Mouse (Mus musculus) c-Kit-positive CD71-negative TER-119-negative erythroid progenitor cells, embryonic 14.5 days (primary cell): ENCODE results near the gene Abcg4.
"Not testable (repeated sequence)": the region's sequence is repeated elsewhere in the genome, so short reads cannot be mapped to it uniquely, and the experiment has no call there.

Experiments
- DNase-seq: peaks from one replicate; pipeline ENCODE4 v3.0.0-alpha.2; 2013; ENCODE audit warnings: low read depth

Gene Abcg4

DNA sequence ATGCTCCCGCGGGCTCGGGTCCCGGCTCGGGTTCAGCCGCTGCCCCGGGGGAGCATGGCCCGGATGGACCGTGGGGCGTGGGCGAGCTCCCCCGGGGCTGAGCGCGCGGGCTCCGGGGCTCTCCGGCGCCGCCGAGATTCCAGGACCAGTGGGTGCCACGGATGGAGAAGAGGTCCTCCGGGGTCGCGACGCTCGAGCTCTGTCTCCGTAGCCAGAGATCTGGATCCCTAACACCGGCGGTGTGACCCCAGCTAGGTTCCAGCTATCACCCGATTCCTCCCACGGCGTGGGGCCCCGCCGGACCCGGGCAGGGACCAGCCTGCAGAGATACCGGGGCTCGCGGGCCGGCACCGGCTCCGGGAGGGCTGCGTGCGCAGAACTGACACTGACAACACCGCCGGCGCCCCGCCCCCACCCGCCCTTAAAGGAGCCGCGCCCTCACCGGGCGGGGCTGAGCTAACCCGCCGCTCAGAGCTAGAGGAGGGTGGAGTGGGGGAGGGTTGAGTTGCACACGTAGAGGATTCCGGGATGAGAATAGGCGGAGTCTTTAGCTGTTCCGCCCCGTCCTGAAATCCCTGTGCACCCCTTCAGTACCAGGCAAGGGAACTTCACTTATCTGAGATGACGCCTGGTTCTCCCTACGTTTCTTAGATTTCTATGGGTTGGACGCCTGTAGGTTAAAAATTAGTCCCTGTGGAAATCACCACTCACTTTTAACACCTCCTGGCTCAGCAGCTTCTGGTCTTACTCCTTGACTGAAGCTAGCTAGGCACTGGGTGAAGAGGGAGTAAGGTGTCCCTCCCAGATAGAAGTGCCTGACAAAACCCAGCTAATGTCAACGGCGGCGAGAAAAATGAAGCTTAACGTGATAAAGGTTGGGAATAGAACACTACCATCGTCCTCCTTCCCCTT, 31.7 kb upstream of the Abcg4 start, which contains the start of gene C2cd2l:
C2cd2l (minus strand) TSS at position 399 of the 912 bp plus-strand sequence.
- peak; percentile 82 for DNase-seq

DNA sequence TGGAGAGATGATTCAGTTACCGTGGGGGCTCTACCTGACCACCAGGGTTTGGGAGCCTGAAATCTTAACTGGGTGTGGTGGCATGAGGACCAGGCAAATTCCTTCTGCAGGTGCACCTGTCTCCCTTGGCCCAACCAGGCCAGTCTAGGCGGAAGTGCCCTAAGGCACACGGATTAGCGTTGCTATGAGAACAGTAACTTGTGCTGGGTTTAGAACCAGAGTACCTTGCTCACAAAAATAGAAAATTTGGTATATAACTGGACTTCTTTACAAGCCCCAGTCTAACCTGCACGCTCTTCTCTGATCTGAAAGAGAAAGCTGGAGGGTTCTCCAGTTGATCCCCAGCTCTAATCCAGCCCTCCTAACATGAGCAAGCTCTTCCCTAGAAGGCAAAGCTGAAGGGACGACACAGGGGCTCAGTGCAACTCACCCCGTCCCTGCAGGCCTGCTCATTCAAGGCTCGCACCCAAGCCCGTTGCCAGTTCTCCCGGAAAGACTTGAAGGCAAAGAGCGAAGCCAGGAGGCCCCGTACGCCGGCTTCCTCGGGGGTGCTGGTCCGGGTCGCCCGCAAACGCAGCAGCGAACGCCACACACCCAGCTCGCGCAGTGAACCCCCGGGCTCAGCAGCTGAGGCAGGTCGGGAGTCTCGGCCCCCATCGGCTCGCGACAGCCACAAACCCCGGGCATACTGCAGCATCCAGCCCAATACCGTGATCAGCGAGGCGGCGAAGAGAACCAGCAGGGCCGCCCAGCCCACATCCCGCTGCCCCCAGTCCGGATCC, 30.9 kb upstream of the Abcg4 start:
- no peak for DNase-seq

DNA sequence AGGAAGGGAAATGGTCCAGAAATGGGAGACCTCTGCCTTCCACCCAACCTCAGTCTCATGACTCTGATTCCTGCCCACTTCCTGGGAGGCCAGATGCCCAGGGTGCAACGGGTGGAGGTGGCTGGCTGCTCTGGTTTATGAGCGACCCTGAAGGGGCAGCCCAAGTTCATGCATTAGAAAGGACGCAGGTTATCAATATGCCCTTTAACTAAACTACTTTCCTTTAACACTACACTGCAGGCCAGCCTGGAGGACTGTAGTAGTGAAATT, 30.3 kb upstream of the Abcg4 start:
- DNase-seq: no peak

DNA sequence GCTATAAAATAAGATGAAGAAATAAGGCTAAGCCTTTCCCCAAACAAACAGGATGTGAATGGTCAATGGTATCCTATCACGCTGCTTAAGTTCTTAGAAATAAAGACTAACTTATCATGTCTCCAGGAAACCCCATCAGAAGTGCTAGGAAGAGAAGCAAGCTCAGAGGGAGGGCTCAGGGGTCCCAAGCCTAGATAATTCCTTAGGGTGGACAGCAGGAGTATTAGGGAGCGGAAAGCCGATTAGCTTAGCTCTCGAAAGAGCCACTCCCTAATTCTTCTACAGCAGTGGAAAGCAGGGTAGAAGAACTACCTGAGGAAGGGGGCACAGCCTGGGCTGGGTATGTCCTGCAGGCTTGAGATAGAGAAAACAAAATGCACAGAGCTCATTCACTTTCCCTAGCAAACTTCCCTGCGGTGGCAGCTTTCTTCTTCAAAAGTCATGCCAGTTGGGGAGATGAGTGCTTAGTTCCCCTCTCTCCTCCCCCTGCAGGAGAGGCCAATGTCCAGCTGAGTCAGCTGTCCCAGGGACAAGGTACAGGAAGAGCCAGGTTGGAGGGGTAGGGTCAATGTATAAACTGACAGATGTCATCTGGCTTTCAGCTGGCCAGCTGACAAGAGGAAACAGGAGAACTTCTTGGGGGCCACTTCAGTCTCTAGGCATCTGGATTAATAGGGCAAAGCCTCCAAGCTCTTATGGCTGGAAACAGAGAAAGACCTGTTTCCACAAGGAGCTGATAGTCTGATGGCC, 29.8 kb upstream of the Abcg4 start:
- DNase-seq: no peak

DNA sequence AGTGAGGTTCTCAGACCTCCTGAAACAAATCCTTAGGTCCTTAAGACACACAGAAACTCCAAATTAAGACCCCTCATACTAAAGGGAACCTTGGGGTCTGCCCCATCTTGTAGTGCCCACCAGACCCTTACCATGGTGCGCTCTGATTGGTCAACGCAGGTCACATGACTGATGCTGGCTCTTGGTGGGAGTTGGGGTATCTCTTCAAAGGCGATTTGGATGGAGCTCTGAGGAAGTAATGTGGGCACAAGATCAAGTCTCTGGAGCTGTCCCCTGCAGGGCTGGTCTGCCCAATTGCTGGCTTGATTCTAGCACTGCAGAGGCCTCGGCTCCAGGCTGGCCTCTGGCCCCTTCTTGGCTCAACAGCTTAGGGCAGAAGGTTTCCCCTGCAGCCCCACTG, 29.0 kb upstream of the Abcg4 start:
- DNase-seq: no peak

DNA sequence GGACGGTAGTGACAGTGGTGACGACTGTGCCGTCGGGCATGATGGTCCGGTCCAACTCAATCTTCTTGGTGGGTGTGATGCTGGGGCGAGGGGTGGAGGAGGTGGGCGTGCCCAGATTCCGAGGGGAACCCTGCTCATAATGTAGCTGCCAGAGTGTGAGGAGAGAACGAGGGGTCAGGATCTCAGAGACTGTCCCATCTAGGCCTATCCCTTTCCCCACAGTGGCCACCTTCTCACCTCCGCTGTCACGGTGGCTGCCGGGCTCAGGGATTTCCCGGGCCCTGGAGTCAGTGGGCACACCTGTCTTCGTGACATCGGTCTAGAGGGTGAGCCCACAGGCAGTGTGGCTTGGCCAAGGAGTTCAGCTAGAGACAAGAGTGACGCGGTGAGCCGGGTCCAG, 26.5 kb upstream of the Abcg4 start:
- DNase-seq: no peak

DNA sequence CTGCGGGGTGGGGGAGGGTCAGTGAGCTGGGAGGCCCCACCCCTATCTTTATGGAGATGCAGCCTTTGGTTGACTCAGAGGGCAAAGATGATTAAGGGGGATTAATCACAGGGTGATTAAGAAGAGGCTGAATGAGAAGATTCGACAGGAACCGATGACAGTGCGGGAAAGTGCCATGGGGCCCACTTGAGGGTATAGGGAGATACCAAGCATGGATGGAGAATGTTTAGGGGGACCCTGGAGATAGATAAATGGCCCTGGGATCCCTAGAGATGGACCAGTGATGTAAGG, 25.8 kb upstream of the Abcg4 start:
- DNase-seq: no peak

DNA sequence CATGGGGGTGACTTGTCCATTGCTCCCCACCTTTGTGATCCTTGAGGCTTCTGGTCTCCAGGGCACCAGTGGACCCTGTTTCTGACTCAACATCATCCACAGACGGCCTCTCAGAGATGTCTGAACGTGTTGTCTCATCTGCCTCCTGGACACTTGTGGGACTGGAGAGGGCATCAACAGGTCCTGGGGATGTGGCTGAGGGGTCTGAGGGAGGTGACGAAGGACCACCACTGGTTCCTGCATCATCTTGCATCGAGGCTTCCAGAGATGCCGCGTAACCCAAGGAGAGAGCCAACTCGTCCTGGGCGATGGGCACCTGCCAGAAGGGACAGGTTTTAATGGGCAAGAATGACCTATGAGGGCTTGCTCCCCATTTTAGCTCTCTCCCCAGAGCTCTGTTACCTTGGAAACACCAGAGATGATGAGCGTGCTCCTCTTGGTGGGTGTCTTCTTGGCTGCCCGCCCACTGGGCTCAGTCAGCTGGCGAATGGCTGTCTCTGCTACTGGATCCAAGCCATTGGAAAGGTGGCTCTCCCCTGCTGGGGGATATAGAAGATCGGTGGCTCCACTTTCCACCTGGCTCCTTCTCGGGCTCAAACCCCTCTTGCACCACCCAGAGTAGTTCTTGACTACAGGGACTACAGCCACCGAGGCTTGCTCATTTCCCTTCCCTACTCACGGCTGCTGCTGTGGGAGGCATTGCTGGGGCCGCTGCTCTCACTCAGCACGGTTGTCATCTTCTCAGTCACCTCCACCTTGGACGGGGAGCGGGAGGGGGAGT, 25.3 kb upstream of the Abcg4 start:
- DNase-seq: no peak

DNA sequence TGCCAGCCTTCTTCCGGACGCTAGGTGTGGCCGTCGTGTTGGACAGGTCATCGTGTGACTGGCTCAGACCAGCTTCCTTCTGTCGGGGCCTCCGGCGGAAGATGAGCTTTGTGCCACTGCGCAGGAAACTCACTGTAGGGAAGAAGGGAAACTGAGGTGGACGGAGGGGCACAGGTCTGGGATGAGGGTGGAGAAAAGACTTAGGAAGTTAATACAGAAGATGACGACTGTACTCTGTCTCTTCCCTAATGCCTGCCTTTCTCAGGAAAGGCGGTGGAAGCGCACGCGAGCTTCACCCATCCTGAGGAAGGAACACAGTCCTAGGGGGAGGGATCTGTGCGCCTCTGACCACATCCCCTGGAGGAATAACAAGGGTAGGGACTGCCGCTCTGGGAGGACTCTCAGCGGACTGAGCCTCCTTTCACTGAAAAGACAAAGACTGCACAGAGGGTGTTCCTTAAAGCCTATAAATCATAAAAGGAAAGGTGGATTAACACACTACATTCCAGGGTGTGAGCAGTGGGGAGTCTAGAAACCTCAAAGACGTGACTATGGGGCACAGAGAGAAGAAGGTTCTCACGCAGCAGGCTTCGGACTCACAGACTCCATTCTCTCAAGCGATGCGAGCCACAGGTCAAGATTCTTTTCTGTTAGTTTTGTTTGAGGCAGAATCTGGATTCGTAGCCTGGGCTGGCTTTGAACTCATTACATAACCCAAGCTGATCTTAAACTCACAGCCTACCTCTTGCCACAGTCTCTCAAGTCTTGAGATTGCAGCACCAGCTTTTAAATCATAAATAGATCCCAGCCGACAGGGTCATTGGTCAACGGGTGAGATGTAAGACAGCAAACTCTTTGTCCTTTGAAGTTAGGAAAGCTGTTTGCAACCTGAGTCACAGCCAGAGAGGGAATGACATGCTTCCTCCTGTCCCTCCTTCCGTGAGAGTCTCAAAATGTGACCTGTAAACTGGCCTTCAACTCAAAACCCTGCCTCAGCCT, 23.0 kb upstream of the Abcg4 start:
- no peak for DNase-seq

DNA sequence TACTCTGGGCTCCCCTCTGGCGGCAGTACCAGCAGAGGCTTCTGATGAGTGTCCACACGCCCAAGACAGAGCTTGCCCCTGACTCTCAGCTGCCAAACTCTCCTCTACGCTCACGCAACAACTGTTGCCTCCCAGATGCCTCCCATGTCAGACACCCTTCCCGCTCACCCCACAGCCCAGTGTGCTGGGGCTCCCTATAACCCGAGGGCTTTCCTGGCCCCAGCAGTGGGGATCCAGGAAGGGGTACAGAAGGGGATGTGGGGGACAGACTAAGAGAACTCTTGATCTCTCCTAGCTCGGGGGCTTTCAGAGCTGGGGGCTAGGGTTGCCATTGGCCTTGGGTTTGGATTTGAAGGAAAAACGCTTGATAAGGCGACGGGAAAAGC, 22.3 kb upstream of the Abcg4 start:
- no peak for DNase-seq

DNA sequence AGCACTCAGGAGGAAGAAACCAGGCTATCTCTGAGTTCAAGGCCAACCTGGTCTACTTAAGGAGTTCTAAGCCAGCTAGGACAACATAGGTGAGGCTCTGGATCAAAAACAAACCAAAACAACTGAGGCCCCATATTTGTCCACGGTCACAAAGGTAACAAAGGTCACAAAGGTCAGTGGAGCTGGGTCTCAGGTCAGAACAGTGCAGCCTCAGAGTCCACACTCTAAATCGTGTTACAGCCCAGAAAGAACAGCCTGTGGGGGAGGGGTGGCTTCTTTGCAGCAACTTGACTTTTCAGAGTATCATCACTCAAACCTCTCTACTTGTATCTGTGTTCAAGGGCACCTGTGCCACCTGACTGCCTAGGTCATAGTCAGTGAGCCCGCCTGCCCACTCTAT, 21.3 kb upstream of the Abcg4 start:
- no peak for DNase-seq

DNA sequence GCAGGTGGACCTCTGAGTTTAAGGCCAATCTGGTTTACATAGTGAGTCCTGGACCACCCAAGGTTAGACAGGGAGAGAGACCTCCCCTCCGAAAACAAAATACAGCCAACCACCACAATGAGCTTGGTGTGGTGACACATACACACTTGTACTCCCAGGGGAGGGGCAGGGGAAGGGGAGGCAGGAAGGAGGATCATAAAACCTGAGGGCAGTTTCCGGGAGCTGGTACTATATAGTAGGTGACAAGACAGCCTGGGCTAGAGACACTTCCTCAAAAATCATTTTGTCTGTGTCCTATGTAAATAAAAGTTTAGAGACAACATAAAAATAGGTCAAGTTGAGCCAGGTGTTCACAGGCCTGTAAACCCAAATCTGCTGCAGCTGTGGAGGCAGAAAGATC, 18.8 kb upstream of the Abcg4 start:
- no peak for DNase-seq

DNA sequence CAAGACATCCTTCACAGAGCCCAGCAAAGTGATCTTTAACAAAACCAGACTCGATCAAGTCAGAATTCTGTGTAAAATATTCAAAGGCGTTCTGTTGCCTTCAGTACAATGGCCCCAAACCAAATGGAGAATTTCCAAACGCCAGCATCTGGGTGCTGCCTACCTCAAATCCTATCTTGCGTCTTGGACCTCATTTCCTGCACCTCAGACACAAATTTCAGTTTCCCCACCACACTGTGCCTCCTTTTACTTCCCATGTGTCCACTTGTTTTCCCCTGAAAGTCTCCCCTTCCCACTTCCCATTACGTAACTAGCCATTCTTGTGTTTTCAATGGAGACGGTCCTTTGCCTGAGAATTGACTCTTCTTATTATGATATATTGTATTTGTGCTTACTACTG, 18.1 kb upstream of the Abcg4 start:
- DNase-seq: no peak

DNA sequence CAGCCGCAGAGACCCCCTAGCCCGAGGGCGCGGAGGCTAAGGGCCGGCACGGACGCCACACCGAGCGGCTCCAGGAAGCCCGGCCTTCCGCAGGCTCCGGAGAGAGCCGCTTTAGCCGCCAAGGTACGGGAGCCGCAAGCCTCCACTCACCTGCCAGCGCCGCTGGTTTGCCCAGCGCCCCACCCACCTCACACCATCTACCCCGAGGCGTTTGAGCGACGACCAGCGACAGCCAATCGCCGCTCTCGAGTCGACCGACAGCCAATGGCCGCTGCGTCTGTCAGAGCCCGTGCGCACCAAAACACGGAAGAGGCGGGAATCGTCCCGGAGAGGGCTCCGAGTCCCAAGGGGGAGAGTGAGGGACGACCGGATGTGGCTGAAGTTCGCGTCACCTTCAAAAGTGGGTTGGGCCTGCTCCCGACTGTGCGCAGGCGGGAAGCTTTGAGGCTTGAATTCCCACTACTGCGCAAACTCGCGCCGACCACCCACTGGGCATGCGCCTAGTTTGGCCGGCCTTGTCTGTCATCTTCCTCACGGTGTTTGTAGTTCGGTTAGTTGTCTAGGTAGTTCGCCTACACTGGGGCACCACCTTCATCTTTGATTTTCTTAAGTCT, 17.2 kb upstream of the Abcg4 start, which contains the start of gene Hinfp:
Hinfp (minus strand) TSS at position 206 of the 614 bp plus-strand sequence.
- peak; percentile 97 for DNase-seq

DNA sequence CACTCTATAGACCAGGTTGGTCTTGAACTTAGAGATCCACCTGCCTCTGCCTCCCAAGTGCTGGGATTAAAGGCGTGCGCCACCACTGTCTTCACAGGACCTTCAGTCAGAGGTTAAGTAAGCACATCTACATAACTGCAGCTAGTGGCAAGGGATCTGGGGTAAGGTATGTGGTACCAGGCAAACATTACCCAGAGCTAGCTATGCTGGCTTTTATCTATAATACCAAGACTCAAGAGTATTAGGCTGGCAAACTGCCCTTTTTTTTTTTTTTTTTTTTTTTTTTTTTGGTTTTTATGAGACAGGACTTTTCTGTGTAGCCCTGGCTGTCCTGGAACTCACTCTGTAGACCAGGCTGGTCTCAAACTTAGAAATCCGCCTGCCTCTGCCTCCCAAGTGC, 11.6 kb upstream of the Abcg4 start:
- not testable (repeated sequence) for DNase-seq

DNA sequence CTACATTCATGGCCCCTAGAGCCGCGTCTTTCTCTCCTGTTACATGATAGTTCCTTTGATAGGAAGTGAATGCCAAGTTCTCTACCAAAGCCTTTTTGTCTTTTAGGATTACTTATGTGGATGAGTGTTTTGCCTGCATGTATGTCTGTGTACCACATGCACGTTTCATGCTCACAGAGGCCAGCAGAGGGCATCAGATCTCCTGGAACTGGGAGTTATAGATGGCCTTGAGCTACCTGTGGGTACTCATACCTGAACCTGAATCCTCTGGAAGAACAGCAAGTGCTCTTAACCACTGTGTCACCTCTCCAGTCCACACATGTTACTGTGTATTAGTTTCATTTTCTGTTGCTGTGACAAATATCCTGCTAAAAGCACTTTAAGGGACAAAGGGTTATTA, 4.1 kb upstream of the Abcg4 start:
- DNase-seq: no peak

DNA sequence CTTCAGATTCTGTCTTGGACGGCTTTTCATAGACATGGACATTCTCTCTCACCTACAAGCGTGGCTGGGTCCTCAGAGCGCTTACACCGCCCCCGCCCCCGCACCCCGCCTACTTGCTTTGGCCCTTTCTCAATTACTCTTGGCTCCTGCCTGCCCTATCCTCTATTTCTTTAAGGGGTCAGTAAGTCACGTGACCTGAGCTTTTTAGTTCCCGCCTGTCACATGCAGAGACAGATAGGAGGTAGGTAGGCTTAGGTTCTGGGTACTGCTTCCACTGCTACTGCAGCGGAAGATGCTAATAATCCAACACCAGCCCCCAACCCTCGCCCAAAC, 510 bp upstream of the Abcg4 start:
- no peak for DNase-seq

DNA sequence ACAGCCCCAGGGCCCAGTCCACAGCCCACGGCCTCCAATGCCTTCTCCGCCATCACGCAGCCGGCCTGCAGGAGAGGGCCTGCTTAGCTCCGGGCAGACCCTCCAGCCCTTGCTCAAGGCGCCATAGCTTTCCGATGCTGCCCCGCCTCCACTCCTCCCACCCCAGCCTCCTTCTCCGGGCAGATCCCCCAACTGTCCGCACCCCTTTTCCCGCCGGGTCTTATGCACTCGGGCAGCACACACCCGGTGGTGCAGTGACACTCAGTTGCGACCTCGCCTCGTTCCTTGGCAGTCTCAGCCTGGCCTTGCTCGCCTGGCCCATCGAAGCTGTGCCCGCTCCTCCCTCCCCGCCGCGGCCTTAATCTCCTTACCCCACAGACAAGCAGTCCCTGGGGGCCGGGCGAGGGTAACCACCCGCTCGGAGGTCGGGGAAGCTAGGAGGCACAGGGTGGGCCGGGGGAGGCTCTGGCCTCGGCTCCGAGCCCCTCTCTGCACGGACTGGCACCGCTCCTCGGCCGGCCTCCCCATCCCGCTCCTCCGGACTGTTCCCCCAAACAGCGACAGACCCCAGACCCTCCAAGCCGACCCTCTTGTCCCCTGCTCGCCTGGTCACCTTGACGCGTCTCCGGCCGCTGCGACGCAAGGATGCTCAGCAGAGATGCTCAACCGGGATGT, 877 bp downstream of the Abcg4 start:
- no peak for DNase-seq

DNA sequence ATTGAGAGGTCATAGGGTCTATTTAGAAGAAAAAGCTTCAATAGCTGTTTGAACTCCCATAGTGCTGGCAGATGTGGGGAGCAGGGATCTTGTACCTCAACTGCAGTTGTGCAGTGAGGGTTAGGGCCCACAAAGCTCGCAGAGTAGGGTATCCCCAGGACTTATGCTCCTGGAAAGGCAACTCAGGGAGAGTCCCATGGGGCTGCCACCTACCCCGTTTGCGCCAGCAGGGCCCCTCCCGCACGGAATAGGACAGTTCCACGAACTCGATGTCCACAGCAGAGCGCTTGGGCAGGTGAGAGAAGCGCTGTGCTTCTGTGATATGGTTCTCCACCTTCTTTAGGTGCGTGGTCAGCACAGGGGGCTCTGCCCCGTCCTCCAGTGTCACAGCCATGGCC, 1.4 kb downstream of the Abcg4 start:
- no peak for DNase-seq

DNA sequence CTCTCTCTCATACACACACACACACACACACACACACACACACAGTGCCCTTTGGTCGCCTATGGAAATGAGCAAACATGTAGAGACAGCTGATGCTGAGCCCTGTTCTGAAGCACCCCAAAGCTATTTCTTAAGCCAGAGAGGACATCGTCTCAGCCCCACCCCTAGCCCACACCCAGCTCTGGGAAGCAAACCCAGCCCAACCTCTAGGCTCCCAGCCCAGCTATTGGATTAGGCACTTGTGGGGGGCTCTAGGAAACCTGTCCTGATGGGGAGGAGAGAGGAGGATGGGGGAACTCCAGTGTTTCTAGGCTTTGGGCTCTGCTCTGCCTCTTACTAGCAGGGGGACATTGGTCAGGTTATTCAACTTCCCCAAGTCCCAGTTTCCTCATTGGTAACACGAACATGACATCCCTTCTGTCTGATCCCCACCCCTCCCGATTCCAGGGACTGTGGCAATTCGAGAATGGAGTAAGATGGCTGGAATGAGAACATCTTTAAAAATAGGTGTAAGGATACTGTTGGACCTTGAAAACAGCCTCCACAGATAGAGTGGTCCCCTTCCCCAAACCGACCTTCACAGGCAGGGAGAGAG, 2.1 kb downstream of the Abcg4 start:
- DNase-seq: no peak
